Mouse (Mus musculus) ES-Bruce4 (cell line): ENCODE results near the gene Grap.

Experiments used
- CTCF ChIP-seq: IDR thresholded peaks from one replicate; pipeline ENCODE4 v1.8.1; 2011; ENCODE audit warnings: low read depth, low read length
- EP300 ChIP-seq: IDR thresholded peaks from 2 replicates; pipeline ENCODE4 v1.6.1; 2011; ENCODE audit warnings: low read depth, low read length; ENCODE audit not compliant: insufficient read depth
- POLR2A ChIP-seq: IDR thresholded peaks from one replicate; pipeline ENCODE4 v1.8.1; 2011; ENCODE audit warnings: low read length; ENCODE audit not compliant: insufficient read depth

DNA sequence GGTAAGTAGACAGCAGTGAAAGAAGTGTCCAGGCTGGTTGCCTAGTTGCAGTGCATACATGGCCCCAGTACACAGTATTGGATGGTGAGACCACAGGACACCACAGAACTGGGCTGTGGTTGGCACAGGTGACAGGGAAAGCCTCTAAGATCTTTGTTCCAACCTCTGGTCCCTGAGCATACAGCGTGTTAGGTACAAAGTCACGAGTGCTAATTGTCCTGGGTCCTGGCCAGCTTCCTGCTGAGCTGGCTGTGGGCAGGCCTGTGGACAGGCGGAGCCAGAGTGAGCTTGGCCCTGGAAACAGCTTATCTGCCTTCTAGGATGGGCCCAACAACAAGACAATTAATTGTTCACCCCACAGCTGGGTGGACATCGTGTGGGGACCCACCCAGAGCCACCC, 46.9 kb downstream of the Grap start:
- TF ChIP-seq POLR2A (no peak), CTCF (no peak), EP300 (no peak)
